Mouse (Mus musculus) frontal cortex, postnatal 10 days (tissue): Measurements from ENCODE around the gene Tas2r119.
"Not testable (repeated sequence)": the region's sequence is repeated elsewhere in the genome, so short reads cannot be mapped to it uniquely, and the experiment has no call there.

Source experiments
- DNase-seq, 2 experiments: peaks; one replicate each; pipeline ENCODE4 v3.0.0; 2022; ENCODE audit warnings: low spot score in 2 of 2, mixed read lengths in 1 of 2

Gene Tas2r119

DNA sequence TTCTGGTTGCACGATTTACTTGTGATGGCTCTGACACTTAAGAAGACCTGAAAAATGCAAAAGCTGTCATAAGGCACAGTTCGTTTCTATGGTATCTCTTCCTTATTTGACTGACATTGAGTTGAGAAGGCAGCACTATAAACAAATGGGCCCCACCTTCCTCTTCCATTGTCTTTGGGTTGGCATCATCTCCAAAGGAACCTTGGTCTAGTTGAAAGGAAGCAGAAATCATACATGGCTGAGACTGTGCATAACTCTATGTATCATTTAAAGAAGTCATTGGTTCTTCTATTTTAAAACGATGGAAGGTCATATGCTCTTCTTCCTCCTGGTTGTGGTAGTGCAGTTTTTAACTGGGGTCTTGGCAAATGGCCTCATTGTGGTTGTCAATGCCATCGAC, at the start of gene Tas2r119:
Tas2r119 (plus strand) TSS at position 301 of the 400 bp plus-strand sequence.
- no peak for DNase-seq

DNA sequence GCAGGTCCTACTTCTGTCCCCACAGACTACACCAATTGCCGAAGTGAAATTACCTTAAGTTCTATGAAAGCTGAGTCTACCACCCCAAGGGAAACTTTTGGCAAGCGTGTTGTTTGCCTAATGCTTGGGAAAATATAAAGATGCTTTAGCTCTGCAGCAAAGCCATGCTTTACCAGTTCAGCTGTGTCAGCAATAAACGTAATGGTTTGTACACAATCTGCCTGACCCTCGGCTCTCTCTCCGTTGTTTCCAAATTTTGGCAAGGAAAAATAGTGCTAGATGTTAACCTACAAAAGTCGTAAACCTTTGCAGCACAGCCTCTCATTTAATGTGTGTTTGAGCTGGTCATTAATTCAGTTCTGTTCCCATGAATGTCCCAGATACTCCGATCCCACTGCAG, 44.8 kb upstream of the Tas2r119 start:
- DNase-seq, result no peak

DNA sequence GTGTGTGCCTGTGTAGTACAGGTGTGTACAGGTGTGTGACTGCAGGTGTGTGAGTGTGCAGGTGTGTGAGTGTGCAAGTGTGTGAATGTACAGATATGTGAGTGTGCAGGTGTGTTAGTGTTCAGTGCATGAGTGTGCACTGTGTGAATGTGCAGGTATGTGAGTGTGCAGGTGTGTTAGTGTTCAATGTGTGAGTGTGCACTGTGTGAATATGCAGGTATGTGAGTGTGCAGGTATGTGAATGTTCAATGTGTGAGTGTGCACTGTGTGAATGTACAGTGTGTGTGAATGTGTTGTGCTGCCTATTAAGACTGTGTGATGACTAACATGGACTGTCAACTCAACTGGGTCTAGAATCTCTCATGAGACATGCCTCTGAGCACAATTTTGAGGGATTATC, 35.4 kb upstream of the Tas2r119 start:
- no peak for DNase-seq

GRCm38 (mm10) chr15:32144269-32144668, 32.8 kb upstream of the Tas2r119 start:
- DNase-seq, result no peak

DNA sequence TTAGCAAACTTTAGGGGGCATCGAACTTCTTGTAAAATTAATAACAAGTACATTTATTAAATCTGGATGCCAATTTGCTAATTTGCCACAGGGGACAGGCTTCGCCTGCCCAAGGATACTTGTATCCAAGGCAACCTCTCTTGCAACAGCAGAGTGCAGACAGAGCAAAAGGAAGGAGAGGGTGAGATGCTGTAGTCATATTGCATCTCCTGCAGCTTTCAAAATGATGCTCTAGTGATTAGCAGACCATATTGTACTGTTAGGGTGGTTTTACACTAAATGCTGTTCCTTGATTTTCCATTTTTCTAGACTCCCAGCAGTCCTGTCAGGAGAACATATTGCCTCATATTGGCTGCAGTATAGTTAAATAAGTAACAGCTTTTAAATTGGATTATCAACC, 23.7 kb upstream of the Tas2r119 start:
- DNase-seq, result no peak

GRCm38 (mm10) chr15:32153857-32154449, 23.1 kb upstream of the Tas2r119 start:
- DNase-seq, result no peak

GRCm38 (mm10) chr15:32156126-32156525, 21.0 kb upstream of the Tas2r119 start:
- DNase-seq, result no peak

DNA sequence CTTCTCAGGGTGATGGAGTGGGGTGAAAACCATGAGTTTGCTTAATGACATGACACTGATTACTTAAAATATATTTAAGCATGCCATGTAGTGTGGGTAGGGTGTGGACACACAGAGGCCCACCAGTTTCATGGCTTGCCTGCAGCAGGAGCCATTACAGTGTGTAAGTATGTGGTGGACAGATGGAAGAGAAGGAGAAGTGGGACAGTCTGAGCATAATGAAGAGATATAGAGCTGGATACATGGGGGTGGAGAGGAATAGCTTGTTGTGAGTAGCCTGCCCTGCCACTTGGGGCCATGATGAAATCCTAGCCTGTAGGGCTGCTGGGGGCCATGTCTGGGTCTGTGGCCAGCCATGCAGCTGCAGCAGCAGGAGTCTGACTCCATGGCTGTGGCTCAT, 16.8 kb upstream of the Tas2r119 start:
- DNase-seq, result no peak

GRCm38 (mm10) chr15:32171764-32172163, 5.3 kb upstream of the Tas2r119 start:
- DNase-seq, result no peak

DNA sequence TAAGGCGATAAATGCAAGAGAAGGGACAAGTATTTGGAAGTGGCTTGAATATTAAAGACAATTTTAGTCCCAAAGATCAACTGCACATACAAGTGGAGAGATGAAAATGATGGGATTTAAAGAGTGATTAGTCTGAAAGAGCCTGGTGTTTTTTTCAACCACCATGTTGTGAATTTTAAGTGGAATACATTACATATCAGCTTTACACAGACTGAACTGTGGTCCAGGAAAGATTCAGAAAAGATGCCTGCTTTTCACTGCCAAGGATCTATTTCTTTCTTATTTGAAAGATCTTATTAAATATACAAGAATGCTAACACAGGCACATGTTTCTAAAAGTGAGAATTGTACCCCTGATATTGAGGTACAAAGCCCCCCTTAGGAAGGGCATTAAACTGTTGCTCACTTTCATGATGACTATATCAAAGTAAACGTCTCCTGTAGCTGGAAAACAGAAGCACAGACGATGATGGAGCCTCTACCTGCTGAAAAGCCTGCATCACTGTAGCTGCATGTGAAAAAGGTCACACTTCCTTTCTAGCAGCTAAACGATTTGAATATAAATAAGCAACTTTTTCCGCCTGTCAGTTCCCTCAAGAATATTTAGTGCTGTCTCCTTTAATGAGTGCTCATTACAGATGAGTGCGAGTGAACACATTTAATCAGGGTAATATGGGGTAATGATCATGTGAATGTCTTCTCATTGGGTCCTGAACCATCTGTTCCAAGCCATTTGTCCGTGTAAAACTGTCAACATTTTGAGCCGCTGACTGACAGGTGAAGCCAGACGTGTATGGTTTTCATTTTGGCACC, 4.7 kb upstream of the Tas2r119 start:
- DNase-seq, result no peak

DNA sequence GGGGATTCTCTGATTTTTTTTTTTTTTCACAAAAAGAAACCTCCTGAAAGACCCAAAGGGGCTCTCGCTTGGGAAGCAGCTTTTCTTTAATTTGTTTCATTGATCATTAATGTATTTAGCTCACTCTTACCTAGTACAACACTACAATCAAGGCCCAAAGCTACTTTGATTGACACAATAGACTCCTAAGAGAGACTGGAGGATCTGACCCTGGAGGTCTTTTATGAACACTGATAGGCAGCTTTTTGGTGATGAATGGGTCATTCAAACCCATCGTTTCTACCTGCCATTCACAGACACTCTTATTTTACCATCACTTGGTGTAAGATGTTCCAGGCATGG, 4.1 kb upstream of the Tas2r119 start:
- no peak for DNase-seq

DNA sequence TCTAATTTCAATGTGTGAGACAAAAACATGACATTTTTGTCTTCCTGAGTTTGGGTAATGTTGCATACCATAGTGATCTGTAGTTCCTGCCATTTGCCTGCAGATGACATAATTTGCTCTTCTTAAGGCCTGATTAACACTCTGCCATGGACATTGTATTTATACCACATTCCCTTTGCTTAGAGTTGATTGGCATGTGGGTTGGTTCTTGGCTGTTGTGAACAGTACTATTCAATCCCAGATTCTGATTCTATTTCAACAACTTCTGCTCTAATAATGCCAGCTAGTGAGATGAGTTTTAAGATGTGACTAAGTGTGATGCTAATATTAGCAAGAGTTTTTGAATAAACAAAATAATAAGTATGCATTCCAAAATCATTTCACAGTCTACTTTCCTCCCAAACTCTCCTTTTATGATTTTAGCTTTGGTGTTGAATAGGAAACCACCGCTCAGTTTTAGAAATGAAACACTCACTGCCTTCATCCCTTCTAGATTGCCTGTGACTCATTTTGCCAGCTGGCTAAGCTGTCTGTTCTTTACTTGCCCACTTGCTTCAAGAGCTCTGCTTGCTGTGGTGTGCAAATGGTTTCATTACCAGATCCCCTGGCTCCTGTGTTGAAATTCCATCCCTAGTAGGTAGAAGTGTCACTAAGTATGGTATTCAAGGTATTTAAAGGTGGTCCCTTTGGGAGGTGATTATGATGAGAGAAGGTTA, 3.1 kb downstream of the Tas2r119 start:
- DNase-seq, result no peak

GRCm38 (mm10) chr15:32182026-32182425, 4.9 kb downstream of the Tas2r119 start:
- no peak for DNase-seq

GRCm38 (mm10) chr15:32184964-32185363, 7.9 kb downstream of the Tas2r119 start:
- no peak for DNase-seq

GRCm38 (mm10) chr15:32189879-32190278, 12.8 kb downstream of the Tas2r119 start:
- no peak for DNase-seq

GRCm38 (mm10) chr15:32190436-32190835, 13.3 kb downstream of the Tas2r119 start:
- no peak for DNase-seq

DNA sequence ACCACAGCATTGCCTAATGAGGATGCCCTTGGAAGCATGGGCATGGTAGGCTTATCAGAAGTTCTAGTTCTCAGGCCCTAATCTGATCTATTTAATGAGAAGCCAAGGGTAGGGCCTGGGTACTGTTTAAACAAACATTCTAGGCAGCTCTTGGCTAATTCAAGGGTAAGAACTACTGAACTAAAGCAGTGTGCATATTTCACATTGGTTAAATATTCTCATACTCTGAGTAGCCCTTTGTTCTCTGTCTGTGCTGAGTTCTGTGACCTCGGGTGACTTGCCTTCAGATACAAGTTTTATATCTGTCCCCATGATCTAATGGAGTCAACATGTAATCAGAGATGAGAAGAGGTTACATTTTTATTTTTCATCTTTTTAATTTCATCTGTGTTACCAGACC, 15.9 kb downstream of the Tas2r119 start:
- no peak for DNase-seq

DNA sequence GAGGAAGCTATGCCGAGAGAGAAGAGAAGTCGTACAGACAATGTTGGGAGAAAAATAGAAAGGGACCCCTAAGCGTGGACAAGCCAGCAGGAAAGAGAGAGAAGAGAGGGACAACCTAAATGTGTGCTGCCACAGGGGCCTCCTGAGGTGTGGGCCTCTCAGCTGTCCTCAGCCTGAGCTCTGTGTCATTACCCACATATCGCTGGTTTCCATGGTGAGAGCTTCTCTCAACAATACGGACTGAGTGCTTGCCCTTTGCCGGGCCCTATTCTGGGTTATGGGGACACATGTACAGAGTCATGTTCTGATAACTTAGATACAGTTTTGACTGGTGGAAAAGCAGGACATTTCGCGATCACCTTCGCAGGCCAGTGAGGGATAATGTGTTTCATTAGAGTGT, 21.0 kb downstream of the Tas2r119 start:
- no peak for DNase-seq

- DNase-seq, result no peak
Measured at GRCm38 (mm10) chr15:32198561-32198960, 21.5 kb downstream of the Tas2r119 start.

- DNase-seq, result no peak
Measured at GRCm38 (mm10) chr15:32203242-32203641, 26.2 kb downstream of the Tas2r119 start.

DNA sequence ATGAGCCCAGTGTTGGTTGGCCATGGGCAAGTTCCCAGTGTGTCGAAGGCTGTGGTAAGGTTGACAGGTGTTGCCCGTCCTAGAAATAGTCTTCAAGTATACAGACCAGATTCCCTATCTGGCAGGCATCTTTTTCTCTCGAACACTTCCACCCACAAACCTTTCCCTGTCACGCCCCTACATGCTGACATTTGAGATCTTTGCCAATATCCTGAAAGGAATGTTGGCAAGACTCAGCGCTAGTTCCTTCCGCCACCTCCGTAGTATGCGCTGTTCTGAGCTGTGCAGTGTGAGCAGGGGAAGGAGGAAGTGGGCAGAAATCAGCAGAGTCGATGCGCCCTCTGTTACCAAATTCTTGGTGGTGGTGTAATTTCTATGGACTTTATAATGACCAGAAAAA, 27.8 kb downstream of the Tas2r119 start:
- peak in 1 of 2 experiments; percentile 15 for DNase-seq

DNA sequence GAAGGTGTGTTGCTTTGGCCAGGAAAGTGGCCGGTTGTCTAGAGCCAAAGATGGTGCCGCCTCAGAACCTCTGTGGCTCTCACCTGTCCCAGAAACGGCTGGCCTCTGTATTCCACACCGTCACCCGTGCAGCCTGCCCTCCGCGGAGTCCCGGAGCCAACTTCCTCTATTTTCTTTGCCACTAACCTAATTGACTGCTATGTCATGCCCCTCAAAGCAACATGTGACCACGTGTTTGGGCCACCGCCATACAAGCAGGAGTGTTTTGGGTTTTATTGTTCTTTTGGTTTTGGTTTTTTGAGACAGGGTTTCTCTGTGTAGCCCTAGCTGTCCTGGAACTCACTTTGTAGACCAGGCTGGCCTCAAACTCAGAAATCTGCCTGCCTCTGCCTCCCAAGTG, 37.6 kb downstream of the Tas2r119 start:
- DNase-seq, result not testable (repeated sequence)

GRCm38 (mm10) chr15:32223028-32223427, 45.9 kb downstream of the Tas2r119 start:
- DNase-seq, result no peak
